ENCODE assay signal across 8 mouse cellular contexts in genomic region chr11:69072666-69073064, GRCm38 (mm10). TPM values are rescaled to one million over a fixed set of nuclear protein-coding genes. Genes with fewer than 3 reads are reported as not detected.
DNase-seq lines count a peak whose midpoint lies in the region; ATAC-seq and TF ChIP-seq lines count a peak whose summit lies in the region.

No protein-coding gene starts in this region.

- no peak for TF ChIP-seq POLR2A in thymus, adult 2 months (IDR thresholded peaks at IDR 0.05; ENCODE audit: control insufficient read depth, extremely low read depth, insufficient read depth, low read length, poor library complexity)

- H3K27me3 ChIP-seq in thymus, adult 2 months (ENCODE audit: control insufficient read depth, insufficient read depth, low read length): no peaks in the 10 kb centered on the region
- H3K27me3 ChIP-seq in liver, embryonic 12.5 days (replicated peaks): no peaks in the 10 kb centered on the region

- peak overlapping the region; percentile 56; the same call in 1 of the 2 replicates for H3K27ac ChIP-seq in thymus, adult 2 months (ENCODE audit: control insufficient read depth, insufficient read depth, low read length)
- H3K27ac ChIP-seq in liver, embryonic 12.5 days: peak overlapping the region; percentile 93

- peaks cover 15% of the 10 kb centered on the region for H3K4me1 ChIP-seq in thymus, adult 2 months (replicated peaks; ENCODE audit: control insufficient read depth, insufficient read depth, low read length)
- H3K4me1 ChIP-seq in liver, embryonic 12.5 days: peaks cover 61% of the 10 kb centered on the region

- TF ChIP-seq CTCF in thymus, adult 2 months (IDR thresholded peaks at IDR 0.05; ENCODE audit: borderline replicate concordance, control insufficient read depth, extremely low read depth, insufficient read depth, low read length, poor library complexity): no peak

- no peak for ATAC-seq in cerebellum, adult (ENCODE audit: insufficient number of reproducible peaks, low FRiP score, low TSS enrichment)
- no peak for ATAC-seq in liver, embryonic 12.5 days
- ATAC-seq in granulocyte monocyte progenitor cell, adult 5-6 weeks (replicated peaks; ENCODE audit: poor library complexity, severe bottlenecking): no peak

- H3K9me3 ChIP-seq in liver, embryonic 12.5 days (replicated peaks): no peaks in the 10 kb centered on the region

- peak; percentile 32 to 37 for DNase-seq in cerebellum, adult 18-20 months
- DNase-seq in thymus, adult 2 months: no peak
- DNase-seq in thymus, postnatal 14 days: no peak
- DNase-seq in T-cell, adult 2 months (ENCODE audit: low spot score): no peak
- no peak for DNase-seq in gastrocnemius, postnatal 4 days (ENCODE audit: low spot score in 2 of 2)

- peak overlapping the region; percentile 93 for H3K4me2 ChIP-seq in liver, embryonic 12.5 days

- 31% methylated on average over 9 of the region's 9 CpGs for WGBS in thymus, adult 2 months
- WGBS in liver, embryonic 12.5 days (ENCODE audit: insufficient replicate concordance): 15% methylated on average over 9 of the region's 9 CpGs

- no peaks in the 10 kb centered on the region for H3K36me3 ChIP-seq in thymus, adult 2 months (ENCODE audit: control insufficient read depth, insufficient read depth, low read length)
- H3K36me3 ChIP-seq in liver, embryonic 12.5 days: no peaks in the 10 kb centered on the region

- H3K4me3 ChIP-seq in thymus, adult 2 months (ENCODE audit: control insufficient read depth, insufficient read depth, low read length): peak overlapping the region; percentile 21; the same call in 1 of the 2 replicates
- H3K4me3 ChIP-seq in liver, embryonic 12.5 days: peak overlapping the region; percentile 48

- H3K9ac ChIP-seq in liver, embryonic 12.5 days: peak overlapping the region; percentile 69

RNA-seq across cellular contexts. Expression of gene Tmem107, which starts 2.1 kb away (rescaled TPM):
- 31.1 and 33.0 TPM in 2 replicates for polyA plus RNA-seq in thymus, adult 2 months (2012; rRNA removed)
- 32.0 and 34.8 TPM in 2 replicates for polyA plus RNA-seq in liver, embryonic 12.5 days (2016; fragmentation: Nextera tagmentation; extraction: Ambion mirVana)
- total RNA-seq in granulocyte monocyte progenitor cell, adult 5-6 weeks (2014; fragmentation: Nextera tagmentation): 15.1 and 48.9 TPM in 2 replicates
- total RNA-seq in granulocyte monocyte progenitor cell, adult 5-6 weeks (2017): 10.4 and 24.9 TPM in 2 replicates
- 10 to 100 TPM; 11.7 to 14.3 TPM for total RNA-seq in gastrocnemius, postnatal 4 days (2021)

RNA-seq across cellular contexts. Expression of gene Borcs6, which starts 13.1 kb away (rescaled TPM):
- polyA plus RNA-seq in thymus, adult 2 months (2012; rRNA removed): 18.0 TPM in 2 replicates
- 5.3 and 6.1 TPM in 2 replicates for polyA plus RNA-seq in liver, embryonic 12.5 days (2016; fragmentation: Nextera tagmentation; extraction: Ambion mirVana)
- 2.0 and 11.4 TPM in 2 replicates for total RNA-seq in granulocyte monocyte progenitor cell, adult 5-6 weeks (2014; fragmentation: Nextera tagmentation)
- total RNA-seq in granulocyte monocyte progenitor cell, adult 5-6 weeks (2017): 9.4 TPM in 2 replicates
- total RNA-seq in gastrocnemius, postnatal 4 days (2021): 10 to 100 TPM; 14.6 to 14.9 TPM

RNA-seq across cellular contexts. Expression of gene Vamp2, which starts 15.6 kb away (rescaled TPM):
- polyA plus RNA-seq in thymus, adult 2 months (2012; rRNA removed): 159 and 175 TPM in 2 replicates
- 26.3 and 27.5 TPM in 2 replicates for polyA plus RNA-seq in liver, embryonic 12.5 days (2016; fragmentation: Nextera tagmentation; extraction: Ambion mirVana)
- total RNA-seq in granulocyte monocyte progenitor cell, adult 5-6 weeks (2014; fragmentation: Nextera tagmentation): 59.2 and 63.1 TPM in 2 replicates
- total RNA-seq in granulocyte monocyte progenitor cell, adult 5-6 weeks (2017): 7.2 and 8.6 TPM in 2 replicates
- 10 to 100 TPM; 61.1 to 70.4 TPM for total RNA-seq in gastrocnemius, postnatal 4 days (2021)

RNA-seq across cellular contexts. Expression of gene Per1, which starts 22.4 kb away (rescaled TPM):
- 28.0 and 29.6 TPM in 2 replicates for polyA plus RNA-seq in thymus, adult 2 months (2012; rRNA removed)
- polyA plus RNA-seq in liver, embryonic 12.5 days (2016; fragmentation: Nextera tagmentation; extraction: Ambion mirVana): 2.5 and 4.0 TPM in 2 replicates
- total RNA-seq in granulocyte monocyte progenitor cell, adult 5-6 weeks (2014; fragmentation: Nextera tagmentation): 10.3 and 11.7 TPM in 2 replicates
- total RNA-seq in granulocyte monocyte progenitor cell, adult 5-6 weeks (2017): 9.4 and 9.8 TPM in 2 replicates
- 10 to 100 TPM; 32.1 to 49.3 TPM for total RNA-seq in gastrocnemius, postnatal 4 days (2021)

RNA-seq across cellular contexts. Expression of gene Aurkb, which starts 27.2 kb away (rescaled TPM):
- polyA plus RNA-seq in thymus, adult 2 months (2012; rRNA removed): 192 and 276 TPM in 2 replicates
- 142 TPM in 2 replicates for polyA plus RNA-seq in liver, embryonic 12.5 days (2016; fragmentation: Nextera tagmentation; extraction: Ambion mirVana)
- total RNA-seq in granulocyte monocyte progenitor cell, adult 5-6 weeks (2014; fragmentation: Nextera tagmentation): 80.2 and 105 TPM in 2 replicates
- 102 and 122 TPM in 2 replicates for total RNA-seq in granulocyte monocyte progenitor cell, adult 5-6 weeks (2017)
- 10 to 100 TPM; 25.6 TPM for total RNA-seq in gastrocnemius, postnatal 4 days (2021)

Comparison
In these comparisons a context has a peak if more than half of its experiments do, and no peak if none do; other contexts are left out.
1. DNase-seq: peak in cerebellum, adult 18-20 months (2 of 2); none in thymus, adult 2 months (single experiment), thymus, postnatal 14 days (single experiment), T-cell, adult 2 months (single experiment) and gastrocnemius, postnatal 4 days (0 of 2).